Mouse (Mus musculus) cerebellum, adult 2 months (tissue): ENCODE measurements around the gene Pde4c. TPM values are rescaled to one million over a fixed set of nuclear protein-coding genes. Genes with fewer than 3 reads are reported as not detected.

ENCODE experiments used
- DNase-seq, 2 experiments: peaks; one replicate each; pipeline ENCODE4 v3.0.0; 2021
- H3K27ac ChIP-seq: fragments of 200-500 bp; 2 replicates; pipeline ENCODE4 v1.5.1; 2012; ENCODE audit warnings: low read length, control low read depth, inconsistent platforms; ENCODE audit not compliant: insufficient read depth
- H3K27me3 ChIP-seq: fragments of 200-500 bp; 2 replicates; pipeline ENCODE4 v1.6.1; 2012; ENCODE audit warnings: inconsistent platforms, mild to moderate bottlenecking, low read length, moderate library complexity; ENCODE audit not compliant: control insufficient read depth, insufficient read depth
- H3K4me1 ChIP-seq: fragments of 200-500 bp; 2 replicates; pipeline ENCODE4 v1.6.1; 2011; ENCODE audit warnings: low read length; ENCODE audit not compliant: control insufficient read depth, insufficient read depth
- H3K4me3 ChIP-seq: fragments of 200-500 bp; replicated peaks from 2 replicates; pipeline ENCODE3; 2011; ENCODE audit warnings: mild to moderate bottlenecking, low read depth, low read length, control low read depth; ENCODE audit not compliant: insufficient read depth
- CTCF ChIP-seq: fragments of 200-500 bp; IDR thresholded peaks from 2 replicates; pipeline ENCODE4 v1.5.1; 2011; ENCODE audit warnings: low read depth, mild to moderate bottlenecking, control low read depth, low read length, moderate library complexity, borderline replicate concordance; ENCODE audit not compliant: insufficient read depth
- POLR2A ChIP-seq: fragments of 200-500 bp; IDR thresholded peaks from 2 replicates; pipeline ENCODE4 v1.6.1; 2011; ENCODE audit warnings: low read length, control low read depth, borderline replicate concordance; ENCODE audit not compliant: insufficient read depth
- WGBS: fragments of 180-500 bp; shearing (Covaris S2); methylation state at CpG from one replicate; pipeline ENCODE4 v1.1.7; 2018; 5-methylcytosine and 5-hydroxymethylcytosine counted together
- polyA plus RNA-seq: library from polyadenylated mRNA; depleted of rRNA; stranded (reverse); fragments of >200 nt; gene quantifications from 2 replicates; pipeline ENCODE4 v1.2.3, GENCODE M21; 2012

Pde4c gene
- polyA plus RNA-seq, 1 experiment: 3.0 TPM

DNA sequence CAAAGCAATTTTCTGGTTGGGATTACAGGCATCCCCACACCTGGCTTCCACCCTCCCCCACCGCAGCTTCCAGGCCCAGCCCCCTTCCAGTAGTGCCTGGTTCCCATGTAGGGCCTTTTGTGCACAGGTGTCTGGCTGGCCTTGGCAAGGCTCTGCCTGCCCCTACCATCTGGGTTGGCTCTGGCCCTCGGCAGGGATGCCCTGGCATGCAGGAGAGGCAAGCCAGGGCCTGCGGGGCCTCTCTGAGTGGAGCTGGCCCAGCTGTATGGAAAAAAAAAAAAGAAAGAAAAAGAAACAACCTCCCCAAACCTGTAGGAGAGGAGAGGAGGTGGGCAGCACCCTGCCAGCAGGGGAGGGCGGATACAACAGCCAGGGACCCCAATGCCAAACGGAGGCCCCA lies 49.9 kb downstream of the Pde4c start:
- TF ChIP-seq CTCF (no peak), POLR2A (no peak)
- peaks cover 39% of the 10 kb centered on the region for H3K4me1 ChIP-seq
- peak; percentile 79 to 87 for DNase-seq
- peak overlapping the region; percentile 5 for H3K4me3 ChIP-seq
- peak overlapping the region; percentile 62 for H3K27ac ChIP-seq
- 11% methylated on average over 5 of the region's 5 CpGs for WGBS
- no peaks in the 10 kb centered on the region for H3K27me3 ChIP-seq

DNA sequence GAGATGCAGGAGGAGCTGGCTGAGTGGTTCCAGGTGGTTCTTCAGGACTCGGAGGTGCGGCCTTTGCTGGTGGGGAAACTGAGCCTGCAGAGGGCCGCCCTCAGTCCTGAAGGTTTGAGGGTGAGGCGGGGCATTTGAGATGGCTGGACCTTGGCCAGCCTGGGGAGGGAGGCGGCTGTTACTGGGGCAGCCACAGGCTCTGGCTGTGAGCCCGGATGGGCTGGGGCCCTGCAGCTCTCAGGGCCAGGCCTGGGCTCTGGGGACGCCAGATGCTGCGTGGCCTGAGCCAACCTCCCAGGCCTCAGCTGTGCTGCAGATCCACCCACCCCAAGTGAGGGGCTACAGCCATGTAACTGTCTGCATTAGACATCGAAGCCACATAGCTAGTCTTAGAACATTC lies 50.3 kb downstream of the Pde4c start:
- Histone ChIP-seq H3K4me3 (peak overlapping the region; percentile 9), H3K27ac (peak overlapping the region; percentile 62), H3K4me1 (peaks cover 39% of the 10 kb centered on the region), H3K27me3 (no peaks in the 10 kb centered on the region)
- peak; percentile 81 to 85 for DNase-seq
- no peak for TF ChIP-seq POLR2A
- no peak for TF ChIP-seq CTCF
- 1% methylated on average over 9 of the region's 9 CpGs for WGBS

DNA sequence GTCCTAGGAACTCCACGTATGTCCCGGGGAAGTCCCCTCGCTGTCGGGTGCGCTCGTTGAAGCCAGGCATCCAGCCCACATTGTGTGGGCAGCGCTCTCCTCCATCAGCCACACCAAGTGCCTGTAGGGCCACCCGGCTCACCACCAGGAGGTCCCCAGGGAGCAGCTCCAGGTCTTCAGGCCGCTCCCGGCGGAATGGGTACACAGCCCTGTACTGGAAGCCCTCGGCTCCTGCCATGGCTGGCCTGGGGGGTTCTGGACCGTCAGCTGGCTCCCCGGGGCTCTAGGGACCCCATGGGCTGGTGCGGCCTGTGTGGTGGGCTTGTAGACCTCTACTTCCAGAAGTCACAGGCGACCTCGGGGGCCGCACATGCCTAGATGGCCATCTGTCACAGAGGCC lies 51.2 kb downstream of the Pde4c start:
- no peak for DNase-seq
- Histone ChIP-seq H3K4me3 (peak overlapping the region; percentile 74), H3K27me3 (no peaks in the 10 kb centered on the region), H3K4me1 (peaks cover 39% of the 10 kb centered on the region), H3K27ac (peak overlapping the region; percentile 74)
- 51% methylated on average over 18 of the region's 18 CpGs for WGBS
- TF ChIP-seq POLR2A: no peak
- TF ChIP-seq CTCF: no peak

DNA sequence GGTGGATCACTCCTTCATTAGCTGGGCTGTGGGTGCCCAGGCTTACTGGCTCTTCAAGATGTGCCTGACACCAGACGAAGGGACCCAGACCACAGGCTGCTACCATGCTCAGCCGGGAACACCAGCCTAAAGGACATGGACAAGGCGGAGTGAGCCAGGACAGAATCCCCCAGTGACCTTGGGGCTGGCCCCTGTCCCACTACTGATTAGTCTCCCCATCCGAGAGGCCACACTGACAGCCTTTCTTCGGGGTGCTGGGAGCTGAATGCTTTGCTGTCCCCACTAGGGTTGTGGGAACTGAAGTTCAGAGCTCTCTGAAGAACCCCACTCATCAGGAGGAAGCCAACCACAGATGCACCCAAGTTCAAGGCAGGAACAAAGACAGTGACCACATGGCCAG lies 51.7 kb downstream of the Pde4c start:
- Histone ChIP-seq H3K4me3 (peak overlapping the region; percentile 74), H3K27ac (peak overlapping the region; percentile 74; the same call in 1 of the 2 replicates), H3K4me1 (peaks cover 39% of the 10 kb centered on the region), H3K27me3 (no peaks in the 10 kb centered on the region)
- TF ChIP-seq CTCF (no peak), POLR2A (no peak)
- no peak for DNase-seq
- WGBS: 28% methylated on average over 5 of the region's 5 CpGs

DNA sequence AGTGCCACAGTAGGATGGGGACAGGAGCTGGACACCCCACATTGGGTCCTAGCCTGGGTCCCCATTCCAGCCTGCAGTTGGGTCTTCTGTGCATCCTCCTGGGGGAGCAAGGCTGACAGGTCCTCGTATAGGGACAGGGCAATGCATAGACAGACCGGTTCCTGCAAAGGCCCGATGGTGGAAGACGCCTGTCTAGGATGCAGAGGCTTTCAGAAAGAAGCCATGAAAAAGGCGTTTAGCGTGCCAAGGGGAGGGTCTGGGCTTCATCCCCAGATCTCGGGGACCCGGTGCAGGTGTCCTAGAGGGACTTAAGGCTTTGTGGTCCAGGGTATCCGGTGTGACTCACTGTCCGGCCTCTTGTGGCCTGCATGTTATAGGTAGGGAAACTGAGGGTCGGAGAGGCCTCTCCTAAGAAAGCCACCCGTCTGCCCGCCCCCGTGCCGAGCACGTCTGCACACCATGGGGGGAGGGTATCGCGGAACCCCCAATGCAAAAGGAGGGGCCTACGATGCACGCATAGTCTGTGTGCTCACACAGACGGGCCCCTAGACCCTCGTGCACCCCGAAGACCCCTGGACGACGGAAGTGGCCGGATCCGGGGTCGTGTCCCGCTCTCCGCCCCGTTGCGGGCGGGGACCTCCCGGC lies 52.5 kb downstream of the Pde4c start:
- H3K4me1 ChIP-seq: peaks cover 39% of the 10 kb centered on the region
- peak in 1 of 2 experiments; percentile 61 for DNase-seq

DNA sequence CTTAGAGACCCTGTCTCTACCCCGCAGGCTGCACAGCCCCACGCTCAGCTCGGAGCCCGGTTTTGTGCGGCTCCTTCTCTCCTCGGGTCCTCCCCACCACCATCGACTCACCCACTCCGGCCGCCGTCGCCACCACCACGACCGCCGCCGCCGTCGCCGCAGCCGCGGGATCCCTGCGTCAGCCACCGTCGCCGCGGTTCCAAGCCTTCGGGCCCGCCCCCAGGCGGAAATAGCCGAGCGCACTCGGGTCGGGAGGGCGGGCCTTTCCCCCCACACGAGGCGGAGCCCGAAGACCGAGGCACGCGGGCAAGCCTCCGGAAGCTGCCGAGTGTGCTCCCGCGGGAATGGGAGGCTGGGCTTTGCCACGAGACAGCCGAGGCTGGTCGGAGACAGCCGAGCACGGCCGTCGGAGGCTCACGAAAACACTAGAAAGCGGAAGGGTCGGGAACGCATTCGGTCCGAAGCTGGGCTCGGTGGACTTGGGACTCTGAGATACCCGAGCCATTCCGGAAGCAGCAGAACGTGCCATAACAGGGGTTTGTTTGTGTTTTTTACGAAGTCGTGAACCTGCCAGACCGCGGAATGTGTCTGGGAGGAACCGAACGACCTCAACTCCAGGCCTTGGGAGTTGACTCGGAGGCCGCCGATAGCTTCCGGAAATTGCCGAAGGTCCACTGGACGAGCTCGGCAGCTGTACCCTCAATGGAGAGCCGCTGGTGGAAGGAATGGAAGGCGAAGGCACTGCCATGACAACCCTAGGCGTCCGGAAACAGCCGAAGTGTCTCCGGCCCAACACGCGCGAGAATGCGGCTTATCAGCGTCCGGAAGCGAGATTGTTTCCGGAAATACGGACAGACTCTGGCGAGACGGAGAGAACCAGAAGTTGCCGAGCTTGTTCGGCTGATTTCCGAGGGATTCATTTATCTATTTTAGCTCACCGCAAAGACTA lies 53.2 kb downstream of the Pde4c start, which contains the start of gene Pik3r2:
TSS of gene Pik3r2 (minus strand) at position 218 of the 949 bp plus-strand sequence.
- Histone ChIP-seq H3K4me3 (peak within 1 kb of the TSS; percentile 85), H3K27ac (peak within 1 kb of the TSS; percentile 74), H3K27me3 (no peaks in the 10 kb centered on the region), H3K4me1 (peaks cover 34% of the 10 kb centered on the region)
- TF ChIP-seq POLR2A: peak; percentile 72
- no peak for TF ChIP-seq CTCF
- peak; percentile 97 to 98 for DNase-seq
- WGBS: under 1% methylated on average over 93 of the region's 94 CpGs

More for the DNA sequence above, 52.5 kb downstream of the Pde4c start:
- no peaks in the 10 kb centered on the region for H3K27me3 ChIP-seq
- no peak for TF ChIP-seq POLR2A
- TF ChIP-seq CTCF: no peak
- H3K4me3 ChIP-seq: peak overlapping the region; percentile 74
- peak overlapping the region; percentile 74 for H3K27ac ChIP-seq
- under 1% methylated on average over 34 of the region's 34 CpGs for WGBS

DNA sequence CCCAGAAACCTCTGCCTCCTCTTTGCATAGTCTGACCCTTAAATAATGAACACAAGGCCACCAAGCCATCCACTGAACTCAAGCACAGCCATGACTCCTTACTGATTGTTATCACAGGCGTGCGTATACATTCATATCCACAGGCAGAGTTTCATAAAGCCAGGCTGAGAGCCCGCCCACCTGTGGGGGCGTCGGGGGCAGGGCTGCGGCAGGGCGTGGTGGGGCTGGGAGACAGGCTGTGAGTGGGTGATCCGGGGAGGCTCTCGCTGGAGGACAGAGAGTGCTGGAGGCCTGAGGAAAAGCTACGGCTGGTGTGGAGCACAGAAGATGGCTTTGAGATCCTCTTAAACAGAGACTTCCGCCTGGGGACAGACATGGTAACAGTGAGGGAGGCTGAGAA lies 56.6 kb downstream of the Pde4c start:
- TF ChIP-seq POLR2A: no peak
- TF ChIP-seq CTCF: no peak
- Histone ChIP-seq H3K27ac (no peak overlapping the region), H3K27me3 (no peaks in the 10 kb centered on the region), H3K4me3 (no peak overlapping the region), H3K4me1 (peaks cover 6% of the 10 kb centered on the region)
- WGBS: 88% methylated on average over 11 of the region's 11 CpGs
- no peak for DNase-seq
